Mouse (Mus musculus) heart, postnatal 10 days (tissue): ENCODE measurements around the gene Tpst2. TPM values are rescaled to one million over a fixed set of nuclear protein-coding genes. Genes with fewer than 3 reads are reported as not detected.
A peak's percentile ranks its signal among the peaks of the same experiment; 100 is the strongest.

Source experiments
- DNase-seq, 2 experiments: peaks; one replicate each; pipeline ENCODE4 v3.0.0; 2021
- intact Hi-C: fragments of 180-260 bp; cut with DNase I; formaldehyde crosslinking; loops from one replicate; pipeline ENCODE4 v1.15.1; 2025
- total RNA-seq, 2 experiments: library from RNA; stranded (reverse); gene quantifications; 2 replicates each; pipeline ENCODE4 v1.2.3; 2021

Gene Tpst2
- total RNA-seq, result 10 to 100 TPM; 48.3 to 61.0 TPM

GRCm38 (mm10) chr5:112276267-112276873, at the start of gene Tpst2:
Gene Tpst2 (plus strand): TSS chr5:112276691.
- peak; percentile 100 for DNase-seq
- intact Hi-C loops, result loop anchor here (1.0 to 2.0 kb wide), 2 partner anchors 22 to 49 kb away; no protein-coding TSS in a partner anchor

DNA sequence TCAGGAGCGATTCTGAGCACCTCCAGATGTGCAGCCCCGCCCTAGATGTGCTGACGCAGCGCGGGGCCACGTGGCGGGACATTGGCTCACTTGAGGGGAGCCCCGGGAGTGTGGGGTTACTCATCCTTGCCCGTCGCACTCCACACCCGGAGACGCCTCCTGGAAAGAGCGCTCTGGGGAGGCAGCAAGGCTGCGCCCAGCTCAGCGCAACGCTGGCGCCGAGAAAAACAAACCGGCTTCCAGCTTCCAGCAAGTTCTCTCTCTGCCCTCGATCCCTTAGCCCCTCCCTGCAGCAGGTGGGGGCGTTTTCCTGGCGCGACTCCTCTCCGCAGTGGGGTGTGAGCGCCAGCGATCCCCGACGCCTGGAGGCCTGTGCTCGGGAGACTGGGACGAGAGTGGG, 49.1 kb upstream of the Tpst2 start:
- DNase-seq, result no peak
- intact Hi-C loops, result no loop called here

DNA sequence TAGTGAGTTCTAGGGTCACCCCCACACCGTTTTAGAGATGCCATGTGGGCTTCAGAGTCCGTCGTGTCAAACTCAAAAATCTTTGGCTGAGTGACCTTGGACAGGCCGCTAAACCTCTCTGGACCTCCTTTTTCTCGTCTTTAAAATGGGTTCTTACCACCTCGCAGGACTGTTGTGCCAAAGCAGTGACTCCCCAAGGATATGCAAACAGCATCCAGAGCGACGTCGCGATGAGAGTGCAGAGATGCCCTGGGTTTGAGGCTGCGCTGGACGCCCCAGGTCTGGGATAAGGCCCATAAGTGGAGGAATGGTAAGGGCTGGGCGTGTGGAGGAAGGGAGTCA, 48.6 kb upstream of the Tpst2 start:
- no peak for DNase-seq
- intact Hi-C loops, result no loop called here

DNA sequence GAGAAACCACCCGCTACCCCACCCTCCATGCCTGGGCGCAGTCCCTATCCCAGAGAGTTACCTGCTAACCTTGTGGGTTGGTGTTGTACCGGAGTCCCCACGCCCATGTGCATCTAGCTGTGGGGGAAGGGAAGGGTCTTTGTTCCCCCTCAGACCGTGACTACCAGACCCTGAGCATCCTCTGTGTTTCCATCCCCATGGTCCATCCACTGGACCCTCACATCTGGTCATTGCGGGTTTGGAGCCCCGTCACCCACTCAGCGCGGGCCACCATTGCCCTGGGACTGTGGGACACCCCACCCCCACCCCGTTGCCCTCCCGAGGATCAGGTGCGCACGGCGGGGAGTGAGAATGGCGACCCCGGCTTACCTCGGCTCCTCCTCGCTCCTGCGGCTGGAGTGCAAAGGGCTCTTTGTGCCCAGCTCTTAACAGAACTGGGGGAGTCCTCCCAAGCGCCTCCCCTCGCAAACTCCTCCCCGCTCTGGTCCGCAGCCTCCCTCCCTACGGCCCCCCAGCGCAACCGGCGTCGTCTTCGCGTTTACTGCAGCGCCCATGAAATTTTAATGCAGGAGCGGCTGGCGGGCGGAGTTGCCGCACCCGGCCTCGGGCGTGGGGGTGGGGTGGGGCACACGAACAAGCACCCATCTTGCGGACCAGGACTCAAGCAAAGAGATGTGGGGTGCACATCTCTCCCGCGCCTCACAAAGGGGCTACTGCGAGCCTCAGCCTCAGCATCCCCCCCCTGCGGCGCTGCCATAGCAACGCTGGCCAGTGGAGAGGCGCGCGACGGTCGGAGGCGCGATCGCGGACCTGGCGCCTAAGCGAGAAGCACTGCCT, 48.0 kb upstream of the Tpst2 start:
- no peak for DNase-seq
- intact Hi-C loops, result no loop called here

DNA sequence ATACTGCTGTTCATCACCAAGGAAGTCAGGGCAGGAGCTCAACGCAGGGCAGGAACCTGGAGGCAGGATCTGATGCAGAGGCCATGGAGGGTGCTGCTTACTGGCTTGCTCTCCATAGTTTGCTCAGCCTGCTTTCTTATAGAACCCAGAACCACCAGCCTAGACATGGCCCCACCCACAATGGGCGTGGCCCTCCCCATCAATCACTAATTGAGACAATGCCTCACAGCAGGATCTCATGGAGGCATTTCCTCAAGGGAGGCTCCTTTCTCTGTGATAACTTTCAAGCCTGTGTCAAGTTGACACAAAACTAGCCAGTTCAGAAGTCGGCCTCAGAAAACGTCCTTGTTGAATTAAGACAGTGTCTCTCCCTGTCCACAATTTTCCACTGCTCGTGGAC, 40.7 kb upstream of the Tpst2 start:
- intact Hi-C loops, result no loop called here
- no peak for DNase-seq

GRCm38 (mm10) chr5:112236631-112237030, 39.9 kb upstream of the Tpst2 start:
- intact Hi-C loops, result no loop called here
- DNase-seq, result no peak

DNA sequence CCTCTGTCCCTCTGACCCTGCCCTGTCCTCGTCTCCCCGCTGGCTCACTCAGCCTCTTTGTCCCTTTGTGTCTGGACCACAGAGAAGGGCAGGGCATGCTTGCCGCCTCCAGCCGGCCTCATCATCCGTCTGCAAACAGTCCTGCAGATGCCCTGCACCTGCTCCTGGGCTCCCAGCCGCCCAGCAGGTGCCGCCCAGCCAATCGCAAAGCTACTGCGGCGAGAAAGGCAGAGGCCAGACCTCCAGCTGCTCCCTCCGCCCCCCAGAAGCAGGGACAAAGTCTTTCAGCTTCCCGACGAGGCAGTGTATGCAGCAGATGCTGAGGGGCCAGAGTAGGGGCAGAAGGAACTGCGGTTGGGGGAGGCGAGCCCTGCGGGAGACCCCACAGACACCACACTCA, 39.1 kb upstream of the Tpst2 start:
- DNase-seq, result no peak
- intact Hi-C loops, result no loop called here

DNA sequence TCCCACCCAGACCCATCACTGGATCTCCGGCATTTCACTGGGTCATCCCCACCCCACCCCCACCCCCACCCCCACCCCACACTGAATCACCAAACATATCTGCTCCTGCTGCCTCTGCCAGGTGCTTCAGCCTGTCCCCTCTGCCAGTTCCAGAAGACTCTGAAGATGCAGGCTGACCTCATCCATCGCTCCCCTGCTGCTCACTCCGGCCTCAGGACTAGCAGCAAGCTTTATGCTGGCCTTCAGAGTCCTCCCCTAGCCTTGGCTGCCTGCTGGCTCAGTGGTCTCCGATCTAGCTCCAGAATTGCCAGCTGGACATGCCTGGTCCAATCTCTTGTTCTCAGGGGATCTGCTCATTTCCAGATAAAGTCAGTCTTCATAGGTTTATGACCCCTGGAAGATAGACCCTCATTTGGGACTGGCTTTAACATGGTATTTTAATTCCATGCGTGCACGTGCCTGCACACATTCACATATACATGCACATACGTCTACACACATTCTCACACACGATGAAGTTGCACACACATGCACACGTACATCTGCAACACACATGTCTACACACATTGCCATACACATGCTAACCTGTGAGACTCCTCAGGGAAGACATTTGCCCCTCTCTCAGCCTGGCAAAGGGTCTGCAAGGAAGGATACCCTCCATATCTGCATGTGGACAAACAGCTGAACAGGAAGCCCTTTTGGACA, 38.5 kb upstream of the Tpst2 start:
- intact Hi-C loops, result no loop called here
- no peak for DNase-seq

- intact Hi-C loops, result no loop called here
- DNase-seq, result no peak
Observed at GRCm38 (mm10) chr5:112238781-112239482, 37.6 kb upstream of the Tpst2 start.

GRCm38 (mm10) chr5:112240761-112241160, 35.7 kb upstream of the Tpst2 start:
- intact Hi-C loops, result loop anchor here (1.0 to 2.0 kb wide), 5 partner anchors 34 to 189 kb away; partner anchors contain the start of gene Tfip11
- DNase-seq, result peak; percentile 91 to 95

- DNase-seq, result no peak
- intact Hi-C loops, result loop anchor here (1.0 to 2.0 kb wide), 4 partner anchors 33 to 187 kb away; partner anchors contain the start of gene Tfip11
Observed at GRCm38 (mm10) chr5:112241849-112242248, 34.6 kb upstream of the Tpst2 start.

DNA sequence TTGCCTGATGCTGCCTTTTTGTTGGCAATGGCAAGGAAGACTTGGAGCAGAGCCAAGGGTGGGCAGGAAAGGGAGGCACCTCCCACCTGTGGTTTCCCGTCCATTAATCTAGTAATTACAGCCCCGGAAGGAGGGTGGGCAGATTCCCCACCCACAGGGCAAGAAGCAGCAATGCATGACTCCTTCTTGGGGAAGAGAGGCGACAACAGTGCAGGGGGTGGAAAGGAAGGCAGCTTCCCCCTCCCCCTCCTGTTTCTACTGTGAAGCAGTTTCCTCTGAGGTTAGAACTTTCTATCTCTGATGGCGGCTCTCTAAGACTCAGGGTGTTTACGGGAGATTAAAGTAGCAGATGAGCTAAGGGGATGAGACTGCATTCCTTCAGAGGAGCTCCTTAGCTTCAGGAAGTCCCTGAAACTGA, 34.1 kb upstream of the Tpst2 start:
- intact Hi-C loops, result no loop called here
- DNase-seq, result peak; percentile 57 to 63

DNA sequence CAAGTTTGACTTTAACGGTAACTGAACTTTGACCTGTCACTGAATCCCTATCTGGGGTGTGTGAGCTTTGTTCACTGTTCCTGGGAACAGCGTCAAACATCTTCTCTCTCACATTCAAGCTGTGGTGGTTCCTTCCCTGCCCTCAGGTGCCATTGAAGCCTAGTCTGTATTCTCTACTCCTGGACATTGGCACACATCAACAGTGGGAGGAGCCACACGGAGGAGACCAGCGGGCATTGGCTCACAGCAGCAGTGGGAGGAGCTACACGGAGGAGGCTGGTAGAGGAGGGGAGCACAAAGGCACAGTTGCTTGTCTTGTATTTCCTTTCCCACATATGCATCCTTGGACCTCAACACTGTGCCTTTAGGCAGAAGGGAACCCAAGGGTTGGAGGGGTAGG, 33.5 kb upstream of the Tpst2 start:
- intact Hi-C loops, result no loop called here
- DNase-seq, result no peak

GRCm38 (mm10) chr5:112243539-112244274, 32.8 kb upstream of the Tpst2 start:
- intact Hi-C loops, result no loop called here
- DNase-seq, result no peak

DNA sequence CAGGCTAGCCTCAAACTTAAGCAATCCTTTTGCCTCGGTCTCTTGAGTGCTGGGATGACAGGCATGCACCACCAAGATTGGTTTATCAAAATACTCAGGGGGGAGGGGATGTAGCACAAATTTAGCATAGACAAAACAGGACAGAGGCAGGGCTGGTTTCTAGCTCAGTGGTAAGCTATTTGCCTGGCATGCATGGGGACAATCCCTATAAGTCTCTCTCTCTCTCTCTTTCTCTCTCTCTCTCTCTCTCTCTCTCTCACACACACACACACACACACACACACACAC, 32.3 kb upstream of the Tpst2 start:
- no peak for DNase-seq
- intact Hi-C loops, result no loop called here

GRCm38 (mm10) chr5:112244890-112245615, 31.4 kb upstream of the Tpst2 start:
- DNase-seq, result no peak
- intact Hi-C loops, result no loop called here

DNA sequence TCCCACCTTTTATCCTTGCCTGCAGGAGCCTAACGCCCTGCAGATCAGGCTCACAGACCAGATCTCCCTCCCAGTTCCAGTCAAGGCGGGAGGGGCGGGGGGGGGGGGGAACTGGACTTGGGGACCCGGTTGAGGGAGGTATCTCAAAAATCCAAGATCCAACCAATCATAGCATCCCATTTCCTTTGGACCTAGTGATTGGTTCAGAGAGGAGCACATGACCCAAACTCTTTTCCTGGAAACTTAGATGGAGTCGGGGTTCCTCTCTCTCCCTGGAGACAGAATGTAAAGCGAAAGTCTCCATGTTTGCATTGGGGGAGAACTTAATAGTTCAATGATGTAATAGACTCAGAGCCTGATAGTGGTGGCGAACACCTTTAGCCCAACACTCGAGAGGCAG, 29.1 kb upstream of the Tpst2 start:
- no peak for DNase-seq
- intact Hi-C loops, result no loop called here

- intact Hi-C loops, result no loop called here
Observed at GRCm38 (mm10) chr5:112249106-112249505, 27.4 kb upstream of the Tpst2 start.

DNA sequence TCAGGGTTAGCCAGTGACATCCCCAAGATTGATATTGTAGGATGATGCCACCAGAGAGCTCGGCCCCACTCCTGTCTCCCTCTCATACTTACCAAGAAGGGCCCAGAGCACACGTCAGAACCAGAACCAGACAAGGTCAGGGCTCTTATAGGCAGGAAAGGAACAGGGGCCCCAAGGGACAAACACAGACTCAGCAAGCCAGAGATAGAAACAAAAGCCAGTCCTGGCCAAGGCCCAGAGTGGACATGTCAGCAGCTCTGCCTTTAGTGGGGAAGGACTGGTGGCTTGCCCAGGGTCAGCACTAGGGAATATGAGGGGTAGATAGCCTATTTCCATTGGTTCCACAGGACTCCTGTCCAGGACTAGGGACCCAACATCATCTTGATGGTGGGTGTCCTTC, 24.1 kb upstream of the Tpst2 start, which contains the start of gene Cryba4:
Gene Cryba4 (minus strand): TSS at position 119 of the 400 bp plus-strand sequence.
- intact Hi-C loops, result no loop called here
- peak; percentile 76 for DNase-seq

More at GRCm38 (mm10) chr5:112249106-112249505, 27.4 kb upstream of the Tpst2 start:
- DNase-seq, result no peak

GRCm38 (mm10) chr5:112253169-112253568, 23.3 kb upstream of the Tpst2 start:
- intact Hi-C loops, result no loop called here
- DNase-seq, result no peak
